Mouse (Mus musculus): ENCODE measurements around the gene Rrp7a. TPM values are rescaled to one million over a fixed set of nuclear protein-coding genes. Genes with fewer than 3 reads are reported as not detected.

The Rrp7a gene
- 100 to 1,000 TPM; 128 to 155 (median 146) TPM for total RNA-seq (2022)

DNA sequence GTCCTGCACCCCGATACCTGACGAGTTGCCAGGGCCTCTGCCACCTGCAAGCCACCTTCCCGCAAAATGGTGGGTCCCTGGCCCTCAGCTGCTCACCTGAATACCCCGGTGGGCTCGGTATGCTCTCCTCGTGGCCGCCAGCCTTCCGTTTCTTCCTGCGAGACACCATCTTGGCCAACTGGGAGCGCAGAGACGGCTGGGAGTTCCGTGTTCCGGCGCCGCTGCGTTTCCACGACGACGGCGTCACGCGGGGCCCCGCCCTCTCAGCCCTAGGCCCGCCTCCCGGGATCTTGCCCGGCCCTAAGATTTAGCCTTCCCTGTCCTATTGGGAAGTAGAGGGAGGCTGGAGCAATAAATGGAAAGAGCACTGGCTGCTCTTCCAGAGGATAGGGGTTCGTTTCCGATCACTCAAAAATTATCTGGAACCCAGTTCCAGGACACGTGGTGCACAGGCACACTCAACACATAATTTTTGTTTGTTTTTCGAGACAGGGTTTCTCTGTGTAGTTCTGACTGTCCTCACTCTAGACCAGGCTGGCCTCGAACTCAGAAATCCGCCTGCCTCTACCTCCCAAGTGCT, at the start of gene Rrp7a:
Rrp7a (minus strand) TSS at position 236 of the 580 bp plus-strand sequence.
- peak; percentile 85 for DNase-seq (ENCODE audit: low spot score in 2 of 2)

DNA sequence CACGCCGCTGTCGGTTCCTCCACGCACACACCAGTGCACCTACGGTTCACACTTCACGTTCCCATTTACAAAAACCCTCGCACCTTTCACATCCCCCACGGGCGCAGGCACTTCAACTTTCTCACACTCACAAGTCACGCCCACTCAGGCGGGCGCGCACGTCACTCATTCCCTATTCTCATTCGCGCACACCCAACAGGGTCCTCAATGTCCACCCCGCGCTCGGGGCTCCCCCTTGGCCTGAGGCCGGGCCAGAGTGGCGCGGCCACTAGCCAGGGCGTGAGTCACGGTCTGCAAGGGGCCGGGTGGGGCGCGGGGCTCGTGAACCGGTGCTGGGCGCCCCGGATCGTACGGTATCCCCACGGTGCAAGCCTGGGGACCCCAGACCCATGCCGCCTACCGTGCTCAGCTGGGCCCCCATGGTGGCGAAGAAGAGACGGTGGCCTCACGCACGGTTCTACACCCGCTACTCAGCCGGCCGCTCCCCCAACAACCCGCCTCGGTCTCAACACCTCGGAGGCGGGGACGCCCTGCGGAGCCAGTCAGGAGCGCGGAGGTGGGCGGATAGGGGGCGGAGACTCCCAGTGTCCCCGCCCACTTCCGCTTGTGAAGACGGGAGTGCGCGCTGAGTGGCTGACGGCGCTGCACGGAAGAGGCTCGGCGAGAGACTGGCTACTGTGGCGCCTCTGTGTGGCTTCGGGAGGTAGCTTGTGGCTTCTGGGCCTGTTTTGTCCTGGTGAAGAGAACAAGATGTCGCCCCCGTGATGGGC, 49.3 kb upstream of the Rrp7a start:
- DNase-seq (ENCODE audit: low spot score in 2 of 2): peak; percentile 87 to 98

DNA sequence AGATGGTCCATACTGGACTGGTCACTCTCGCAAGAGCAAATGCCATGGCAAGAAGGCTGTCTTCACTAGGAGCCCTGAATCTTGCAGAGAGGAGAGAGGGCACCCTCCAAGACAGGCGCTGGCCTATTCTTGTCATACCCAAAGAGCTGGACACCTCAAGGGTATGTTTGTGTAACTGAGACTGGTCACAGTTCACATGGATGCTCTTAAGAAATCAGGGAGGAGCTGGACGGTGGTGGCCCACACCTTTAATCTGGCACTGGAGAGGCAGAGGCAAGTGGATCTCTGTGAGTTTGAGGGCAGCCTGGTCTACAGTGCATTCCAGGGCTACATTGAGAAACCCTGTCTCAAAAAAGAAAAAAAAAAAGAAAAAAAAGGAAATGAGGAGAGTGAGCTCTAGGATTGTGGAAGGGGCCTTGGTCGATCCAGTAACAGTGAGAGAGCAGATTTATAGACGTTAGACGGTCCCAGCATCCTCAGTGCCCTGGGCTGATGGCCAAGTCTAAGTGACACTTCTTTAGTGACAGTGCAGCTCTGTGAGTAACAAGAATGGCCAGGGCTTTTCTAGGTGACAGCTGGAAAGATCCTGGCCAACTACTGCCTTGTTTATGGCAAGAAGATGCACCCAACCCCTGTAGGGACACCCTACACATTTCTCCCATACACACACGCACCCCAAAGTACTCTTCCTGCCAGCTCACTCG, 48.5 kb upstream of the Rrp7a start:
- DNase-seq (ENCODE audit: low spot score in 2 of 2): no peak

DNA sequence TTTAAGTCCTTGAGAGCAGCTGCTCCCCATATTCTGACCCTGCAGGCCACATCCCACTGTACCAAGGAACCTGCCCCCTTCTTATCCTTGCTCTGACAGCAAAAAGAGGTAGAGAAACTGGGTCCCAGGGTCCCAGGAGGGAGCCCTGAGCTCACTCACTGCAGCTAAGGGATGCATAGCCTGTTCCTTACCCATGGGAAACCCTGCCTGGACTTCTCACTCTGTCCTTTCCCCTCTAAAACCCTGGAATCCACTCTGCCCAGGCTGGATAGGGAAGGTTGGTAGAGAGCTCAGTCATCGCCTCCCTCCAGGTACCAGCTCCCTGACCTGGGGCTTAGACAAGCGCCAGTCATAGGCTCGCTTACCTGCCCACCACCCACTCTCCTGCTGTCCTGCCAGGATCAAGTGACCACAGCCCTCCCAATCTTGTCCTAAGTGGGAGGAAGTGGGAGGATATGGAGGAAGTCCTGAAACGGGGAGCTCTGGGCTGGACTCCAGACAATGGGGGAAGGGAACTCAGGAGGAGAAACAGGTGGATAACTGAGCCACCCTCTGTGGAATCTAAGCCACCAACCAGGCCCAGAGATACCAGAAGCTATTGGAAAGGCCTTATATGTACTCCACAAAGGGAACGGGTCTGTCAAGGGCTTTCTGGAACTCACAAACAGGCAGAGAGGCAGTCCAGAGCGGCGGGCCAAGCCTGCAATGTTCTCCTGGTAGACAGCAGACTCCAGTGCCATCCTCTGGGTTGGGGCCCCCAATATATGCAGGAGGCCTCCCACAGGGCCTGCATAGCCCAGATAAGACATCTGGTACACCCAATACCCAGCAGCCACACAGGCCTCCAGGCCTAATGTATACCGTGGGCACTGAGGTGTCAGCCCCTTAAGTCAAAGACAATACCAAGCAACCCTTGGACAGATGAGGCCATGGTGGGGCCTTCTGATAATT, 47.4 kb upstream of the Rrp7a start:
- DNase-seq (ENCODE audit: low spot score in 2 of 2): no peak

DNA sequence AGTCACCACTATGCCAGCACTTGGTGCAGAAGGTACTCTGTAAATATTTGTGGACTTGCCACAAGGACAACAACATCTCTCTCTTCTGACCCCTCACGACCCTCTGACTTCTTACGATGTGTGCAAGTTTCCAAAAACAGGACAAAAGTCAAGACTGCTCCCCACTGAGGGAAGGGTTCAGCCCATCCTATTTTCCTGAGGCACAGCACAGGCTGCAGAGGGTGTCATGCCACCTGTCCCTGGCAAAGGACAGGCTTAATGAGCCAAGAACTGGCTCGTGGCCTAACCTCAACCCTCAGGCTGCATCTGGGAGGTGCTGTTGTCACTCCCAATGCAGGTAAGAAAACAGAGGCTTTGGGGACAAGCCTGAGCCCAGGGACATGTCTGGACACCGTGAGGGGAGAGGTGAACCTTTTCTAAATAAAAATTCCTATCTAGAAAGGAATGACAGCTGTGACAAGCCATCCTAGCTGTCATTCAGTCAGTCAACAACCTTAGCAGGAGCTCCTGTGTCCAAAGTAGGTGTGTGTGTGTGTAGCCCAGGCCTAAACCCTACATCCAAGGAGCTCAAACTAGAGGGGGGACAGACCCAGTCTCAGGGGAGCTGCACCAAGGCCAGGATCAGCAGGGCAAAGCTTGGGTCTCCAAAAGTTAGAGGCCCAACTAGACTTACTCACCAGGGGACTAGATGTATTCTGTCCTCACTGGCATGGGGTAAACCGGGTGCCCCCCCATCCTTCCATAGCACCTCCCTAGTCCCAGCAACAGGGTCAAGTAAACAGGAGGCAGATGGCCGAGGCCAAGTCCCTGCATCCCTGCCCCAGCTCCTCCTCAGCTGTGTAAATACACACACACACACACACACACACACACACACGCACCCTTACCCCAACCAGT, 46.5 kb upstream of the Rrp7a start:
- peak in 1 of 2 experiments; percentile 7 for DNase-seq (ENCODE audit: low spot score in 2 of 2)

DNA sequence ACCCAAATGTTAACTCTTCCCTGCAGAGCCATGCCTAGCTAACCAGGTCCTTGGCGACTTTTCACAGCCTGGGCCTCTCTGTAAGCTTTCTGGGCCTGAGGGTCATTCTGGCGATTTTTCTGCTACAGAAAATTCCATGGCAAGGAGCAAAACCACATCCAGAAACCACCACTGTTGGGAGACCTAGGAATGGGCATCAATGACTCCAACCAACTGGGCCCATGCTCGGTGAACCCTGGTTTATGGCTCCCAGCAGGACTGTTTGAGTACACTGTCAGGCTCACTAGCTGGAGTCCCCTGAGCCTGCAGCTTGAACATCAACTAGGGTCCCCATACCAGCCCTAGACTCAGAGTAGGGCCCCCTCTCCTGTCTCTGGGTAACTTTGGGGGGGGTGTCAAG, 45.7 kb upstream of the Rrp7a start:
- DNase-seq (ENCODE audit: low spot score in 2 of 2): no peak

DNA sequence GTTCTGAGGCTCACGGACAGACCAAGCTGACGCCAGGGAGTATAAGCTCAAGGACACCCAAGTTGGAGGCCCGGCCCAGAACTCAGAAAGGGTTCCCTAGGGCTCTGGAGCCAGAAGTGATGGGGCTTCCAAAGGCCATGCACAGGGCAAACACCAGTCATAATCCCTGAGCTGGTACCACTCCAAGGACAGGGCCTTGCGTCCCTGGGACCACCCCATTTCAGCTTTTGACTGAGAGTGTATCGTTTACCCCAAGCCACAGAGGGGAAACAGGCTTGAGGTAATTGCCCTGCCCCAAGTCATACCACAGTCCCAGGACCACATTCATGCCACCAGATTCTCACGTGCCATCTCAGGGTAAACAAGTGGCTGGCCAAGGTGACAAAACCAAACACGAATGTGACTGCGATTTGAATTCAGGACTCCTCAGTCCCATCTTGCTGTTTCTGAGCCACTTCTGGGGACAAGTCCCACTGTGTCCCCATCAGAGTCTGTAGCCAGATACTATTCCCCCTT, 45.0 kb upstream of the Rrp7a start:
- no peak for DNase-seq (ENCODE audit: low spot score in 2 of 2)

DNA sequence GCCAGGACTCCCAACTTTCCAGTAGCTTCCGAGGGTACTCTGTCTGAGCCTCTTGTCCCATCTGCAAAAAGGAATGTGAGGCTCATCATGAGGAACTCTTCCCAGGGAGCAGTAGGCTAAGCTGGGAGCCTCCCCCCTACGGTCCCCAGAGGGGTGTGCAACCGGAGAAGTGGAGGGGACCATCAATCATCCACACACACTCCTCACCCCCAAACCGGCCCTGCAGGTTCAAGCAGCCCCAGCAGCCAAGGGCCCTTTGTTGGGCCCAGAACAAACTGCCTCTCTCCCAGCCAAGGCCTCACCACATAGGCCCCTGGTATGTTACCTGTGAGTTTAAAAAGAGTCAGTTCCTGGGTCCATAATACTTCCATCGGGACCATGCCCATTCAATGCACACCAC, 44.5 kb upstream of the Rrp7a start:
- no peak for DNase-seq (ENCODE audit: low spot score in 2 of 2)

DNA sequence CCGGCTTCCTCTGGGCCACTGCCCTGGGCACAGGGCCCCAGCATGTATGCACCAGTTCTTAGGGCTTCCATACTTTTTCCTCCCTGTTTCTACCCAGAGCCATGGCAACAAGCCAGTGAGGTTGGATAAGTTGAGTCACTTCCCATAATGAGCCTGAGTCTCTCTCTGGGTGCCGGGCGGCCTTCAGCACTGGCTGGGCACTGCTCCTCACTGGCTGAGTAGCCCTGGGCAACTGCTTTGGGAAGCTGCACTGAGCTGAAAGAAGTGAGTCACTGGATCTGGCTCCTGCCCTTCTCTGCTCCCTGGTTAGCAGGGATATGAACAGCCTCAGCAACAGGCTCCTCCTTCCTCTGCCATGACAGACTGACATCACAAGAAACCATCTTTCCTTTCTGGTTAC, 44.0 kb upstream of the Rrp7a start:
- peak in 1 of 2 experiments; percentile 28 for DNase-seq (ENCODE audit: low spot score in 2 of 2)

DNA sequence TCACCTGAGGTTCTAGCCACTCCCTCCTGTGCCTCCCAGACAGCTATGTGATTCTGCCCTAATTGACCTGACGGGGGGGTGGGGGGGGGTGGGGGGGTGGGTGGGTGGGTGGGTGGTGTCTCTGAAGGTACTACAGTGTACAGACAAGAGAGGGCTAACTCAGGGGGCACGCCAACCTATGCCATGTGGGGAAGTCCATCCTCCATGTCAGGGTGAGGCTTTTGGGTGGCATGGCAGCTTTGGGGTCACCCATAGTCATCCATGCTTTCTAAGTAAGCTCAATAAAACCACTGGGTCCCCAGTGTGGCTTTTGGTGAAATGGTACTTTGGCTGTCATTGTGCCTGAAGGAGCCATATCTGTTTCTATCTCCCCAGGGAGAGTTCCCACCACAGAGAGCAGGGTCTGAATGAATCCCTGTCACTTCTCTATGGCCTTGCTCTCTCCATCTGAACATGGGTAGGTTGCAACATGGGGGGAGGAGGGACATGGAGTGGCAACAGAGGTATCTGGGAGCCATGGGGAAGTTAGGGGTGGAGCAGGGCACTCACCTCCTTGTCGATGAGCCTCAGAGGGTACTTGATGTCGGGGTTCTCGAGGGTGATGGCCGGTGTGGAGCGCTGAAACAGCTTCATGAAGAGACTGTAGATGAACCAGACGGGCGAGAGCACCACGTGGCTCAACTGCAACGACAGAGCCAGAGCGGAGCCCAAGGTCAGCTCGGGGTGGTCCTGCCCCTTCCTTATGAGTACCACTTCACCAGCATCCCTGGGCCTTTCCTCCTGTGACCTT, 43.1 kb upstream of the Rrp7a start:
- DNase-seq (ENCODE audit: low spot score in 2 of 2): no peak

DNA sequence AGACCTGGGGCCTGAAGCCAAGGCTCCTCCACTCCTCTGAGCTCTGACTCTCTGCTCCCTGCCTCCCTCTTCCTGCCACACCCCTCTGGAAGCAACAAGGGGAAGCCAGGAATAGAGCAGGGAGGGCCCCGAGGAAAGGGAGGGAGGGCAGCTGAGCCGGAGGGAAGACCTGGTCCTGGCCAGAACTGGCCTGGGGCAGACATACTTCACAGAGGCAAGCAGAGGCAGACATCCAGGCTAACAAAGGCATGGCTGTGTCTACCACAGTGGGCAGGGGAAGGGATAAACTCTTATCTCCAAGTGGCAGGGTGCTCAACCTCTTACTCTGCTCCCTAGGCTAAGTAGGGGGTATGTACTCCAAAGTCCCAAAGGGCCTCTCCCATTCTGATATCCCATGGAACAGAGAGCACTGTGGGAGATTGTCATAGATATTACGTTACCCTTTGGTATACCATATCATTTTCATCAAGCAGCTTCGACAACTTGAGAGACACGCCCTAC, 42.4 kb upstream of the Rrp7a start:
- DNase-seq (ENCODE audit: low spot score in 2 of 2): no peak

DNA sequence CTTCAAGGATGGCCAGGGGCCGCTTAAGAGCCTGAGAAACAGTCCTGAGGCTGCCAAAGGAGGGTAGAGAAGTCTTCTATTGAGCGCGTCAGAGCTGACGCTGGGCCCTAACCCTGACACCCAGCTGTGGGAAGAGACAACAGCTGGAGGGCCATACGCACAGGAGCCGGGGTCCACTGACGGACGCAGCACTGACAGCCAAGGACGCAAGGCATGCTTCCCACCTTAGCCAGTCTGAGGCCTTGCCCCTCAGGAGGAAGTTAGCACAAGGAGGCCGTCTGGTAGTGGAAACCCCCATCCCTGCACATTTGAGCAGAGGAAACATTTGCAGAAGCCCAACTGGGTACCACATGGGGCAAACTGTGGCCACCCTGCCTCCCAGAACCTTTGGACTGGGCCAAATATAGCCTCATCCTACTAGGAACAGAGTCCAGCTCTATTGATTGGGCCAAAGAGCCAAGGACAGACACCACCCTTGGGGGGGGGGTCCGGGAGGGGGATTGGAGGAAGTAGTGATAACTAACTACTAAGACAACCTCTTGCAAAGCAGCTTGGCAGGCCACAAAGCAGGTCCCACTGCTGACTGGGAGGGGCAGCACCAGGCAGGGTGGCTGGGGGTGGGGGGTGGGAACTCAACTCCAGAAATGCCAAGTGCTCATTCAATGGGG, 40.4 kb upstream of the Rrp7a start:
- no peak for DNase-seq (ENCODE audit: low spot score in 2 of 2)

DNA sequence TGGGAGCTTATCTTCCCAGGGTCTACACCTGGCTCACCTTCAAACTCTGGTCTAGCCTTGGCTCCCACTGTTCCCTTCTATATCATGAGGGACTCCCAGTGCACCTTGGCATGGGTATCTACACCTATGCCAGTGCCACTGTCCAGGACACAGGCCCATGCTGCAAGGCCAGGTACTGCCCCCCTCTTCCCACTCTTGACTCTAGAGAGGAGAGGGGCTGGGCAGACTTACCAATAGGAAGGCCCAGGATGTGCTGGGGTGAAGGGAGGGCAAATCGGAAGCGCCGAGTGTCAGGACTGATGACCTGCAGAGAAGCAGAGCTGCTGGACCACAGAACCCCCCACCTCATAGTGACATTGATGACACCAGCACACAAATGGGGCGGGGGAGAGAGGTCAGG, 39.4 kb upstream of the Rrp7a start:
- no peak for DNase-seq (ENCODE audit: low spot score in 2 of 2)

DNA sequence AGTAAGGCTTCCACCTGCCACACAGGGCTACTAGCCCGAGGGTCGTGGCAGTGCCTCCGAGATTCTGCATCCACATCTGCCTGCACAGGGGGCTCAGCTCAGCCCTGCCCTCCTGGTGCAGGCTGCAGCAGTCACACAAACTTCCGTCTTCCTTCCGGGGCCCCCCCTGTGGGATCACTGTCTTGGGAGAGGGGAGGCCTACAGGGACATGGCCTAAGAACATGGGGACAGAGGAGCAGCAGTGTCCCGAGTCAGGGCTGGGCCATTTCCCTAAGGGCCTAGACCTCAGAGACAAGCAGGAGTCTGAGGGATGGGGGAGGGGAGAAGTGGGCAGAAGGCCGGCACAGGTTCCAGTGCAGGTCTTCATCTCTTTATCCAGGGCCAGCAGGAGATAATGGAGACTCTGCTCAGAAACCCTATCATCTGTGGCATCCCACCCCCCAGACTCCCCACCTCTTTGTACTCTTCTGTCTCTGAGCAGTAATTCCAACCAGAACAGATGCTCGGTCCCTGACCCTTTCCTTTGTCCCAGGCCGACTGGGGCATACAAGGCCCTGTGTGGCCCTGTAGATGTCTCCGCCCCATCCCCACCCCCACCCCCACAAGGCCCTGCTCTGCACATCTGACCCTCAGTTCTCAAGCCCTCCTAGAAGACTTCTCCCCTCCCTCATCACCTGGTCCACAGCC, 38.6 kb upstream of the Rrp7a start:
- DNase-seq (ENCODE audit: low spot score in 2 of 2): no peak

DNA sequence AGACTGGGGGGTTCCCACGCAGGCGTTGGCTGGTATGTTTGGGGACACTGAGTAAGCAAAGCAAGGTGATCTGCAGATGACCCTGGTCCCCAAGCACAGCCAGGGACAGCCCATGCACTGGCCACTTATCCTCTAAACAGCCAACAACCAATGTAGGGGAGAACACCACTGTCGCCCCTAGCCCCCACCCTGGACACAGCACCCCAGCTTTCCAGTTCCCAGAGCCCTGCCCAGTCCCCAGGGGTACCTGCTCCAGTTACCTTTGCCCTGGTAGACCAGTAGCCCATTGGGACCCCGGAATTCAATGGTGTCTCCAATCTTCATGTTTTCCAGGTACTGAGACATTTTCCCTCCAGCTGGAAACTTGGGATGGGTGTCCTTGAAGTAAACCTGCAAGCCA, 38.0 kb upstream of the Rrp7a start:
- no peak for DNase-seq (ENCODE audit: low spot score in 2 of 2)

DNA sequence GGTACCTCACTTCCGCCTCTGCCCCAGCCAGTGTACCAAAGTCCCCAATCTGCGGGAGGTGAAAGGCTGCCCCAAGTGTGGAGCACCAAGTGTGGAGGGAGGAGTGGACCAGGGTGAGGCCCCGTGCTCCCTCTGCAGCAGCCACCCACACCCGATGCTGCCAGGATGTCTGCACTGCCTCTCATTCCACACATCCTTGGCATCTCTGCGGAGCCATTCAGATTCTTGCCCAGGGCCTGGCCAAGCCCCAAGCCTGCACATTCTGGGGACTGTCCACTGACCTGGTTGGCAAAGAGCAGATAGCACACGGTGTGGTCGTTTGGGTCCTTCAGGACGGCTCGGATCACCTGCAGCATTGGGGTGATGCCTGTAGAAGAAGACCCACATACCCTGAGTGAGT, 37.2 kb upstream of the Rrp7a start:
- no peak for DNase-seq (ENCODE audit: low spot score in 2 of 2)

DNA sequence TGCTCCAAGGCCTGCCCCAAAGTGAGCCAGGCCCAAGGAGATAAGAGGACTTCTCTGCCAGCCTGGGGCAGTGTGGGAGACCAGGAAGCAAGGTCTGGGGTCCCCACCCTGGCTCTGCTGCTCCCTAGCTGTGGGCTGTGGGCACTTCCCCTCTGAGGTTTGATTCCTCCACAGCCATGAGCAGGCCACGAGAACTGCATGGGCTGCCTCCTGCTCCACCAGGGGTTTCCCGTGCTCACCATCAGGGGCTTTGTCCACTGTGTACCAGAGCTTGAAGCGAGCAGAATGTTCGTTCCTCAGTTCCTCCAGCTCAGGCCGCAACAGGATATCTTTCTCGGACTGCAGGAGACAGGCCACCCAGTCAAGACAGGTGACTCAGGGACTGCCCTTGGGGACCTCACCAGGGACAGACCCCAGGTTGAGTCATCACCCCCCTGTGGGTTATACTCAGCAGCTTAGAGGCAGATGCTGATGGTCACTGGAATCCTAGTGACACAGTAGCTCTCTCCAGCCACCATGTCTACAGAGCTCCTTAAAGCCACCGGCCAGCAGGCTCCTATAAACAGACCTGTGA, 36.1 kb upstream of the Rrp7a start:
- DNase-seq (ENCODE audit: low spot score in 2 of 2): no peak

DNA sequence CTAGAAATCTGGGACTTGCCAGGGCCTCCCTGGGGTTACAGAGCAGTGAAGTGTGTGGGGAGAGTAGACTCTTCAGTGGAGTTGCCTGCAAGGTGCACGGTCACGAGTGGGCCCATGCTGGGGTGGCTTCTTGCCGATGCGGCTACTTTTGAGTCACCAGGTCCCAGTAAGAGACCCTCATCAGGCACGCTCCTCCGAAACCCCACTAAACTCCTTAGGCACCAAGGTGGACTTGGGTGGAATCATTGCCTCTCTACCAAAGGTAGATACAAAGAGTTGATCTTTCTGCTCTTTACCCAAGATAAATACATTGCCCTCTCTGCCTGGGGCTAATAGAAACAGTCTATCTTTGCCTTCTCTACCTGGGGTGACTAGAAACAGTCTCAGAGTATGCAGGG, 35.1 kb upstream of the Rrp7a start:
- DNase-seq (ENCODE audit: low spot score in 2 of 2): no peak

All from left cerebral cortex, adult 8-10 months (tissue).